Mouse (Mus musculus) testis, adult 2 months (tissue): ENCODE measurements around the gene Ccr4.

Experiments
- CTCF ChIP-seq: fragments of 200-500 bp; IDR thresholded peaks from 2 replicates; pipeline ENCODE4 v1.5.1; 2012; ENCODE audit warnings: low read depth, mild to moderate bottlenecking, inconsistent platforms, low read length, moderate library complexity; ENCODE audit not compliant: control insufficient read depth, insufficient read depth, insufficient replicate concordance
- POLR2A ChIP-seq: fragments of 200-500 bp; IDR thresholded peaks from 2 replicates; pipeline ENCODE4 v1.6.1; 2012; ENCODE audit warnings: low read depth, mild to moderate bottlenecking, inconsistent platforms, low read length, moderate library complexity; ENCODE audit not compliant: control insufficient read depth

DNA sequence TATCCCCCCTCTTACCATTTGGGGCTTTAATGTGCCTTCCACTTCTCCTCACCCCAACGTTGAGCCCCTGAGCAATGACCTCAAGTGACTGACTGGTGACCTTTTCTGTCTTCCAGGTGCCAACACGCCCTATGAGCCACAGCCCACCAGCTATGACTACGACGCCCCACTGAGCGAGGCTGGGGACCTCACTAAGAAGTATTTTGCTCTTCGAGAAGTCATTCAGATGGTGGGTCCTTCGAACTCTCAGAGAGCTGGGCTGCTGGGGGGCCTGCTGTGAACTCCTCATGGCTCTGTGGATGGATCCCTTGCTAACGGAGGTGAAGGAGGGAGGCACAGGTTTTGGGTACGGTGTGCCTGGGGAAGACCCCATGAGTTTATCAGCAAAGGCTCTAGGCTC lies 61.8 kb downstream of the Ccr4 start:
- TF ChIP-seq CTCF (no peak), POLR2A (no peak)
